Mouse (Mus musculus) heart, adult 11 months (tissue): ENCODE data around the gene Gtpbp4.

Source experiments
- DNase-seq: peaks from one replicate; pipeline ENCODE4 v3.0.0; 2022

Gene Gtpbp4

DNA sequence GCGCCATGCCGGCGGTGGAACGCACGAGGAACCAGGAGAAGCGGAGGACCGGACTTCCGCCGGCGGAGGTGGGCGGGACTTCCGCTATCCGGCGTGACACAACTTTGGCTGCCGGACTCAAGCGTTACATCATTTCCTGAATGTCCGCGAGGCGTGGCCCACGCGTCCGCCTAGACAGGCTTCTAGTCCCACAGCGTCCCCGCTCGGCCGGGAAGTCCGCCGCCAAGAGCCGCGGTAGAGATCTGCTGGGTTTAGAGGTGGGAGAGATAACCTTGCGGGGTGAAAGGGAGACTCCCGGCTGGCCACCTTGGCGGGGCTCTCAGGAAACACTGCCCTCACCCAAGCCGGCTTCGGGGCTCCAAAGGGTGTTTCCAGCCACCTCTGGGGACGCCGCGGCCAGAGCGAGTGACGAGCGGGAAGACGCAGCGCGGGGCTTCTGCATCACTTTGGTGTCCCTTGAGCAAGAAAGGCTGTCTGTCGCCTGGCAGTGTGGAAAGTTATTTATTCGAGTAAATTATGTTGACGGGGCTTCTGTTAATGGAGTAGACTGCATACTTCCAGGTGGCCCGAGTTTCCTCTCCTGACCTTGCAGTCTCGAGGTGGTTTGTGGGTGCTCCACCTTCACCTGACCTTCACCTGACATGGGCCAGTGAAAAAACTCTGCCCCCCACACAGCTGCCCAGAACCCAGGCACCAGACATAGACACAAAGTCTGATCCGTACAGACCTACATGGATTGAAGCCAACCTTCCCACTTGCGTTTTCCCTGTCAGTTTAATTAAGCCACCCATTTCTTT is at the start of gene Gtpbp4:
Gtpbp4 (minus strand) TSS at position 94 of the 797 bp plus-strand sequence.
- DNase-seq, result peak; percentile 99

- no peak for DNase-seq
Measured at GRCm38 (mm10) chr13:9044731-9045130, 48.8 kb upstream of the Gtpbp4 start.

DNA sequence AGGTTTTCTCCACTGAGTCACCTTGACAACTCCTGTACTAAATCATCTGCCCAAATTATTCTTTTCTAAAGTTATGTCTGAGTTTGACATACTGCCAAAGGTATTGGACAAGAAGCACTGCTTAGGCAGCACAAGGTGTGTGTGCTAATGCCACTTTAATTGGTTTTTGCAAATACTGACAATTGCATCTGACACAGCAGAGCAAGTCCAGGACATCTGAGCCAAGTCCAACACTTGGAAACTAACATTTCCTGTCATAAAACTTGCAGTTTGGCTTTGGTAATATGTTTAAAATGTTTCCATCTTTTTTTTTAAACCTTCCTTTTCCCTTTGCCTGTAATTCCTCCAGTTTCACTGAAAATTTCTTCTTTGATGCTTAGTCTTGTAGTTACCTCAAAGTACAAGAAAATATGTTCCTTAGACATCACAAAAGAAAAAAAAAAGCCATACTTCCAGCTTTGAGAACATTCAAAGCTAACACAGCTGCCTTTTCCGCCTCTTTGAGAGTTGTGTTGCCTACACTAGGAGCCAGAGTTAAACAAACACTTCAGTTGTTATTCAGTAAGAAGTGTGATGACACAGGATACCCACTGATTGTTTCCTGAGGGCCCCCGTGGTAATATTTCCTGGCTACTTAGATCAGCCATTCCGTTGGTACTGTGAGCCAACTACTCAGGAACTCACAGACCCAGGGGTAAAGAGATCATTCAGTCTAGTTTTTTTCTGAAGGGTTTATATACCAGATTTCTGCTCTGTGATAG is 47.6 kb upstream of the Gtpbp4 start:
- DNase-seq, result no peak

GRCm38 (mm10) chr13:9040626-9041025 is 44.7 kb upstream of the Gtpbp4 start:
- no peak for DNase-seq

DNA sequence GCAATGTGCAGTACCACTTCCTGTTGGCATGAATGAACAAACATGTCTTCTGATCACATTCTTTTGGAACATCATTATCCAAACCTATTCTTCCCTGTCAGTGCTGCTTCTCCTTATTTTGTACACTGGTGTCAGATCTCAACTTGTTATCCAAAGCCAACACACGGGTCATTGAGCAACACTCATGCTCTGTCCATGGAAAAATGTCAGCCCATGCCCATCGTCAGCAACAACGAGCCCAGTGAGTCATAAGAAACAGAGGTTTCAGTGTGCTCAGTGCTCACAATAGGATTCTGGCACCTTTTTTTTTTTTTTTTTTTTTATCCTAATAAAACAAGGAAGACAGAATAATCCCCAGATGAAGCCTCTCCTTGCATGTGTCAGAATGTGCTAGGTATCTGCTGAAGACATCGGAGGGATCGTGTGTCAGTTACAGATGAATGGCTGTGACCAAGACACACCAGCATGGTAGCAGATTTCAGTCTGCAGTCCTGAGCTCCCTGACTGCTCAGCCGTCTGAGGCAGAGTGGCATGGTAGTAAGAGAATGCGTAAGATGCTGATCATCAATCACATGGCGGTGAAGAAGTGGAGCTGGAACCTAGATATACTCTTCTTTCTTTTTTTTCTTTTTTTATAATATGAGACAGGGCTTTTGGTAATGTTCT is 36.2 kb upstream of the Gtpbp4 start:
- DNase-seq, result no peak

GRCm38 (mm10) chr13:9030364-9030763 is 34.5 kb upstream of the Gtpbp4 start:
- DNase-seq, result no peak

- no peak for DNase-seq
Measured at GRCm38 (mm10) chr13:9027251-9027650, 31.4 kb upstream of the Gtpbp4 start.

DNA sequence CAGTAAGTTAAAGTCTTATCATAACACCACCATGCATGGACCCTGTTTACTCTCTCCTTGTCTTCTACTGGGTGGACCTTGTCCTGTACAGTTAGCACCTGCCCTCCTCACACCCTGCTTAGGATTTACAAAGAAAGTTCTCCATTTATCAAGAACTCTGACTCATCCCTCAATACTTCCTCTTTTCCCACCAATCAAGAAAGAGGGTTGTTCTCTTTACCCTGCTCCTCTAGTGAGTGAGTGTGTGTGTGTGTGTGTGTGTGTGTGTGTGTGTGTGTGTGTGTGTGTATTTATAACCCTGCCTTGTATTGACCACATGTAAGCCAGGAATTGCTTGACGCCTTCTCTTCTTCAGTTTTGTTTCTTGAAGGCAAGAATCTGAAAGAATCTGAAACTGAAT is 26.7 kb upstream of the Gtpbp4 start:
- no peak for DNase-seq

DNA sequence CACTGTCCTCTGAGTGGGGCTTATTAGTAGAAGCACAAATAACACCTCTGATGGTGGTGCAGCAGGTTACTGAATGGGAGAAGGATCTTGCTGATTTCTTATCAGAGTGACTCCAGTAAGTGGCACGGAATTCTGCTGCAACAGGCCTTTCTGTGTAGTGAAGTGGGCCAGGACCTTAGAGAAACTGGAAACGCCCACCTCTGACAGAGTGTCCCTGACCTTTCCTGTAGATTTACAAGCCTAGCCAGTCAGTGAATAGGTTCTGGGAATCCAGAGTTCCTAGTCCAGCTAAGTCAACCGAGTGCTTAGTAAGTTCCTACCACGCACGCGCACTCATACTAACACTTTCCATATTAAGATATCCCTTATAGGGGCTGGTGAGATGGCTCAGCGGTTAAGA is 25.7 kb upstream of the Gtpbp4 start:
- DNase-seq, result no peak

DNA sequence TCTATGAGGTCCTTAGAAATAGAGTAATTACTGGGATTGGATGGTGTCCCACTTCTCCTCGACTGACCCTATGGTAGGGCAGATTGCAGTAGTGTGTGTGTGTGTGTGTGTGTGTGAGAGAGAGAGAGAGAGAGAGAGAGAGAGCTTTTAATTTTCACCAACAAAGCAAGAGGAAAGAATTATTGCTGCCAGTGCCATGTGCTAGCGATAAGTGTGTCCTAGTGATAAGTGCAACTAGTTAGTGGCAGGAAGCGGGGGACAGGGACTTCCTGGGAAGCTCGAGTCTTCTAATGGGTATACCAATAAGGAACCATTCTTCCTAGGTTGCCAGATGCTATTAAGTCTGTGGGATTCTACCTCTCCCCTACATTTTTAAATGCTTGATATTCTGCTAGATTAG is 23.8 kb upstream of the Gtpbp4 start:
- no peak for DNase-seq

DNA sequence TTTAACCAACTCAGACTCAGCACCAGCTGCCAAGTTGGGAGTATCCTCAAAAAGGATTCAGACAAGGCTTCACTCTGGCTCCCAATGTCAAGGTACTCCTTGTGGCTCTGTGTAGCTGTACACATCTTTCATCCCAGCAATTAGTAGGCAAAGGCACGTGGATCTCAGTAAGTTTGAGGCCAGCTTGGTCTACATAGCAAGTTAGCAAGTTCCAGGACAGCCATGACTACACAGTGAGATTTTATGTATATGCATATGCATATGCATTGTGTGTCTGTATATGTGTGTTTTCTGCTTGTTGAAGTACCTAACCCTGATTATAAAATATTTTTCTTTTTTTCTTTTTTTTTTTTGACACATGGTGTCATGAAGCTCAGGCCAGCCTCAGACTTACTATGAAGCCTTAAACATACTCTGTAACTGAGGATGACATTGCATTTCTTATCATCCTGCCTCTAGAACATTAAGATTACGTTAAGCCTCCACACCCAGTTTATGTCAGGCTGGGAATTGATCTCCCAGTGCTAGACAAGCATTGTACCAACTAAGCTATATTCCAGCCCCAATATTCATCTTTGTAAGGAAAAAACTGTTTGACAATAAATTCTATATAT is 23.2 kb upstream of the Gtpbp4 start:
- no peak for DNase-seq

DNA sequence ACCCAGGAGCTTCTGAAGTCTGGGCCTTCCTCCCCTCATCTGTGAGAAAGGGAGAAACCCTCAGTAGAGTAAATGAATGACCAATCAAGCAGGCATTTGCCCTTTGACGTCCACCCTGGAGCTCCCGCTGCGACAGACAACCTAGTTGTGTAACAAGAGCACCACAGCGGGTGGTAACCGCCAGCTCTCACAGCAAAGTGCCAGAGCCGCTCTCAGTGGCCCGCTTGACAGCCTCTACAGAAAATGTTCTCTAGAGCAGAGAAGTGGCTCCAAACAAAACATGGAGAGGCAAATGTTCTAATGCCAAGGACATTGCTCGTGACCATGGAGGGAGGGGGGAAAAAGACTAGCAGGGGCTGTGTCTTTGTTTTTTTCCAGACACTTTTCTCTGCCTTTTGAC is 21.3 kb upstream of the Gtpbp4 start:
- DNase-seq, result no peak

DNA sequence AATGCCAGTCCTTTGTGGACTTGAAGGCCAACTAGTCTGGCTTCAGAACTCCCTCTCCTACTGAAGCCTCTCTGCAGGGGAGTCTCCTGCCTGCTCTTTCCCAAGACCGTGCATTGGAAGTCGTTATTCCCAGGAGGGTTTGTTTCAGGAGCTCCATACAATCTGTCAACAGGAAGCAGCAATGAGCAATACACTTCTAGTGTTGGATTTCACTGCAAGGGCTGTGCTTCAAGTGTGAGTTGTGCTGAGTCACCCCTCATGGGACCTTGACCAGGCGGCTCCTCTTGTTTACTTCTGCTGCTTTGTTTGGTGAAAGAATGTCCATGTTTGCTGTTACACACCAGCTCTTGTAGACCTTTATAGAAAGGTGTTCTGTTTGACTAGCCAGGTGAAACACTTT is 18.5 kb upstream of the Gtpbp4 start:
- DNase-seq, result no peak

- DNase-seq, result no peak
Measured at GRCm38 (mm10) chr13:9013483-9013882, 17.6 kb upstream of the Gtpbp4 start.

- peak; percentile 89 for DNase-seq
Measured at GRCm38 (mm10) chr13:9011596-9012350, 15.9 kb upstream of the Gtpbp4 start.

- no peak for DNase-seq
Measured at GRCm38 (mm10) chr13:9003306-9003705, 7.4 kb upstream of the Gtpbp4 start.

- no peak for DNase-seq
Measured at GRCm38 (mm10) chr13:8999464-8999863, 3.6 kb upstream of the Gtpbp4 start.

GRCm38 (mm10) chr13:8997221-8997620 is 1.3 kb upstream of the Gtpbp4 start:
- DNase-seq, result peak; percentile 71

- DNase-seq, result no peak
Measured at GRCm38 (mm10) chr13:8995159-8995989, 509 bp downstream of the Gtpbp4 start.

DNA sequence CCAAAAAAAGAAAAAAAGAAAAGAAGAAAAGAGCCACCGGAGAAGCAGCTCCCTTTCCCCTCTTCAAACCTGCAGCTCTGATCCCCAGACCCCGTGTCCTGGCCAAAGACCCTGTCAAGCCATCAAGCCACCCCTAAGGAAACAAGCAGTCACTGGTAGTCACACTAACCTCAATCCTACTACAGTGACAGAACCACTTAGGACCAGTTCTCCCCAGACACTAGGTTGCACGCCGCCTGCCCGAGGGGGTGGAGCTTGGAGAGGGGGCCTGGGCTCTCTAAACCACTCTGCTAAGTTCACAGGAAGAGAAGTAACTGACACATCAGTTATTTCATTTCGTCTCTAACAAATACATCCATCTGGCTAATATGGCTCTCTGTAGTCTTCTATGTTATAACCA is 3.7 kb downstream of the Gtpbp4 start:
- DNase-seq, result no peak

- DNase-seq, result no peak
Measured at GRCm38 (mm10) chr13:8972972-8973371, 22.9 kb downstream of the Gtpbp4 start.

- DNase-seq, result peak; percentile 13
Measured at GRCm38 (mm10) chr13:8972369-8972768, 23.5 kb downstream of the Gtpbp4 start.
